Mouse (Mus musculus) midbrain, postnatal 0 days (tissue): ENCODE data around the gene Pak2. TPM values are rescaled to one million over a fixed set of nuclear protein-coding genes. Genes with fewer than 3 reads are reported as not detected.
A peak's percentile ranks its signal among the peaks of the same experiment; 100 is the strongest.

Experiments
- ATAC-seq: fragments of 200-750 bp; cut with Nextera tagmentation; 2 replicates; pipeline ENCODE4 v1.8.0; 2017; ENCODE audit warnings: moderate number of reproducible peaks, mild to moderate bottlenecking, moderate TSS enrichment, moderate library complexity; ENCODE audit not compliant: low FRiP score
- DNase-seq: peaks from one replicate; pipeline ENCODE4 v3.0.0-alpha.2; 2015; ENCODE audit warnings: low spot score
- H3K27ac ChIP-seq: fragments of 300-500 bp; sonication (generic); 2 replicates; pipeline ENCODE4 v1.5.1; 2014; ENCODE audit warnings: low read depth, mild to moderate bottlenecking, low read length, mixed read lengths
- H3K27me3 ChIP-seq: fragments of 300-500 bp; sonication (generic); 2 replicates; pipeline ENCODE4 v1.6.1; 2014; ENCODE audit warnings: low read length, control low read depth, mixed read lengths; ENCODE audit not compliant: insufficient read depth
- H3K36me3 ChIP-seq: fragments of 300-500 bp; sonication (generic); 2 replicates; pipeline ENCODE4 v1.6.1; 2014; ENCODE audit warnings: low read length, control low read depth, mixed read lengths; ENCODE audit not compliant: insufficient read depth
- H3K4me1 ChIP-seq: fragments of 300-500 bp; sonication (generic); 2 replicates; pipeline ENCODE4 v1.6.1; 2014; ENCODE audit warnings: mild to moderate bottlenecking, control low read depth, antibody characterized with exemption, low read length, mixed read lengths; ENCODE audit not compliant: insufficient read depth
- H3K4me2 ChIP-seq: fragments of 300-500 bp; sonication (generic); 2 replicates; pipeline ENCODE4 v1.6.1; 2014; ENCODE audit warnings: low read depth, mild to moderate bottlenecking, low read length, mixed read lengths; ENCODE audit not compliant: poor library complexity, severe bottlenecking
- H3K4me3 ChIP-seq: fragments of 300-500 bp; sonication (generic); 2 replicates; pipeline ENCODE4 v1.5.1; 2014; ENCODE audit warnings: low read depth, mild to moderate bottlenecking, low read length, moderate library complexity
- H3K9ac ChIP-seq: fragments of 300-500 bp; sonication (generic); replicated peaks from 2 replicates; pipeline ENCODE4 v1.6.1; 2014; ENCODE audit warnings: mild to moderate bottlenecking, low read length, moderate library complexity, mixed read lengths; ENCODE audit not compliant: poor library complexity, severe bottlenecking
- H3K9me3 ChIP-seq: fragments of 300-500 bp; sonication (generic); 2 replicates; pipeline ENCODE4 v1.6.1; 2016; ENCODE audit warnings: low read length, control low read depth
- CTCF ChIP-seq: IDR thresholded peaks from 2 replicates; pipeline ENCODE4 v1.5.1; 2016; ENCODE audit warnings: antibody characterized with exemption, mild to moderate bottlenecking
- WGBS: fragments of 180-500 bp; shearing (Covaris S2); extraction: QIAGEN DNeasy Blood & Tissue Kit; methylation state at CpG from one replicate; pipeline ENCODE4 v1.1.7; 2014; 5-methylcytosine and 5-hydroxymethylcytosine counted together
- polyA plus RNA-seq: library from polyadenylated mRNA; unstranded; fragments of >200 nt; fragmentation: Nextera tagmentation; extraction: Ambion mirVana; gene quantifications from 2 replicates; pipeline ENCODE4 v1.2.1, GENCODE M21; 2015
- total RNA-seq: library from RNA; depleted of rRNA; stranded (reverse); fragments of >200 nt; gene quantifications from 2 replicates; pipeline ENCODE4 v1.2.3, GENCODE M21; 2014

The Pak2 gene
- total and polyA plus RNA-seq, 2 experiments from 2014 or later = 26.0 to 35.3 TPM

- Histone ChIP-seq H3K9me3 (no peaks in the 10 kb centered on the region), H3K4me2 (no peak overlapping the region), H3K27me3 (no peaks in the 10 kb centered on the region), H3K4me1 (no peaks in the 10 kb centered on the region), H3K27ac (no peak overlapping the region), H3K36me3 (peaks cover 24% of the 10 kb centered on the region), H3K4me3 (no peak overlapping the region), H3K9ac (no peak overlapping the region)
- WGBS = 73% methylated on average over 15 of the region's 15 CpGs
- DNase-seq (peak; percentile 24), ATAC-seq (no peak)
- TF ChIP-seq CTCF = no peak; the same call in 1 of the 2 replicates
These were observed 32.0 kb upstream of the Pak2 start for GRCm38 (mm10) chr16:32110951-32111699.

- Histone ChIP-seq H3K4me2 (no peak overlapping the region), H3K9ac (no peak overlapping the region), H3K4me3 (no peak overlapping the region), H3K9me3 (no peaks in the 10 kb centered on the region), H3K36me3 (peaks cover 27% of the 10 kb centered on the region), H3K27ac (no peak overlapping the region), H3K27me3 (no peaks in the 10 kb centered on the region), H3K4me1 (no peaks in the 10 kb centered on the region)
- ATAC-seq = no peak
- DNase-seq = no peak
- WGBS = 97% methylated on average over 2 of the region's 2 CpGs
- no peak for TF ChIP-seq CTCF
These were observed 29.4 kb upstream of the Pak2 start for GRCm38 (mm10) chr16:32108578-32108977.

GRCm38 (mm10) chr16:32108170-32108569 lies 29.0 kb upstream of the Pak2 start:
- Histone ChIP-seq H3K36me3 (peaks cover 31% of the 10 kb centered on the region), H3K9ac (no peak overlapping the region), H3K4me1 (no peaks in the 10 kb centered on the region), H3K4me2 (no peak overlapping the region), H3K9me3 (no peaks in the 10 kb centered on the region), H3K27me3 (no peaks in the 10 kb centered on the region), H3K27ac (no peak overlapping the region), H3K4me3 (no peak overlapping the region)
- no peak for ATAC-seq
- TF ChIP-seq CTCF = 0 out of 2 replicates have a peak, but pooled peaks have one; percentile 4
- no peak for DNase-seq
- WGBS = 82% methylated on average over 7 of the region's 7 CpGs

- no peaks in the 10 kb centered on the region for H3K27me3 ChIP-seq
- no peak for DNase-seq
These were observed 28.4 kb upstream of the Pak2 start for GRCm38 (mm10) chr16:32107342-32108045.

GRCm38 (mm10) chr16:32105698-32106097 lies 26.6 kb upstream of the Pak2 start:
- peaks cover 40% of the 10 kb centered on the region for H3K36me3 ChIP-seq
- no peak overlapping the region for H3K4me3 ChIP-seq

More at GRCm38 (mm10) chr16:32107342-32108045, 28.4 kb upstream of the Pak2 start:
- ATAC-seq = no peak
- 93% methylated on average over 12 of the region's 12 CpGs for WGBS
- H3K9ac ChIP-seq = no peak overlapping the region
- no peaks in the 10 kb centered on the region for H3K4me1 ChIP-seq
- no peaks in the 10 kb centered on the region for H3K9me3 ChIP-seq
- no peak overlapping the region for H3K27ac ChIP-seq
- no peak overlapping the region for H3K4me2 ChIP-seq
- H3K36me3 ChIP-seq = peaks cover 36% of the 10 kb centered on the region
- no peak overlapping the region for H3K4me3 ChIP-seq
- no peak for TF ChIP-seq CTCF

GRCm38 (mm10) chr16:32102295-32102694 lies 23.2 kb upstream of the Pak2 start:
- TF ChIP-seq CTCF = no peak
- H3K9me3 ChIP-seq = no peaks in the 10 kb centered on the region
- WGBS = 93% methylated on average over 13 of the region's 13 CpGs
- DNase-seq = no peak
- no peak overlapping the region for H3K27ac ChIP-seq
- no peaks in the 10 kb centered on the region for H3K4me1 ChIP-seq
- no peaks in the 10 kb centered on the region for H3K27me3 ChIP-seq
- no peak for ATAC-seq
- no peak overlapping the region for H3K9ac ChIP-seq
- H3K4me2 ChIP-seq = no peak overlapping the region
- H3K36me3 ChIP-seq = peaks cover 23% of the 10 kb centered on the region
- no peak overlapping the region for H3K4me3 ChIP-seq

More at GRCm38 (mm10) chr16:32105698-32106097, 26.6 kb upstream of the Pak2 start:
- TF ChIP-seq CTCF = peak; percentile 31
- 96% methylated on average over 1 of the region's 1 CpGs for WGBS
- Histone ChIP-seq H3K27ac (no peak overlapping the region), H3K4me1 (no peaks in the 10 kb centered on the region), H3K9me3 (no peaks in the 10 kb centered on the region), H3K4me2 (no peak overlapping the region), H3K9ac (no peak overlapping the region), H3K27me3 (no peaks in the 10 kb centered on the region)
- ATAC-seq (no peak), DNase-seq (no peak)
